Mouse (Mus musculus): ENCODE results near the gene Adcy7. TPM values are rescaled to one million over a fixed set of nuclear protein-coding genes. Genes with fewer than 3 reads are reported as not detected.

Adcy7 gene
- polyA plus RNA-seq, 1 experiment from 2014 or later, result 2.7 TPM

DNA sequence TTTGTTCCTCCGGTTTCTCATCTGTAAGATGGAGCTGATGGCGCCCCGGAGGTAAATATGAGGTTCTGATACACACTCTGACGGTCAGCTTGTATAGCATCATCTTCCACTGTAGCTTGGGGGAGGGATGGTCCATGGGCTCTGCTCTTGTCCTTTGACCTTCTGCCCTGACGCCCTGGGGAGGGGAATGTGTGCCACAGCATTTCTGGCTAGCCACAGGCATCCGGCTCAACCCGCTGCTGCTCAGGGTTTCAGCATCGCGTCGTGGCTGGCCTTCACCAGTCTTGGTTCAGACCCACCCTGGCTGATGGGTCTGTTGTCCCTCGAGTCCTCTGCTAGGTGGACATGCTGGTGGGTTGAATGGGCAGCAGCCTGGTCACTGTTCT, 19.1 kb downstream of the Adcy7 start:
- Histone ChIP-seq H3K9me3 (no peaks in the 10 kb centered on the region), H3K27ac (no peak overlapping the region), H3K36me3 (no peaks in the 10 kb centered on the region), H3K27me3 (replicated peaks) (no peaks in the 10 kb centered on the region), H3K9ac (no peak overlapping the region), H3K4me2 (replicated peaks) (no peak overlapping the region), H3K4me3 (no peak overlapping the region), H3K4me1 (no peaks in the 10 kb centered on the region)
- WGBS, result 91% methylated on average over 11 of the region's 11 CpGs
- ATAC-seq (ENCODE audit: low FRiP score, low read depth), result no peak

DNA sequence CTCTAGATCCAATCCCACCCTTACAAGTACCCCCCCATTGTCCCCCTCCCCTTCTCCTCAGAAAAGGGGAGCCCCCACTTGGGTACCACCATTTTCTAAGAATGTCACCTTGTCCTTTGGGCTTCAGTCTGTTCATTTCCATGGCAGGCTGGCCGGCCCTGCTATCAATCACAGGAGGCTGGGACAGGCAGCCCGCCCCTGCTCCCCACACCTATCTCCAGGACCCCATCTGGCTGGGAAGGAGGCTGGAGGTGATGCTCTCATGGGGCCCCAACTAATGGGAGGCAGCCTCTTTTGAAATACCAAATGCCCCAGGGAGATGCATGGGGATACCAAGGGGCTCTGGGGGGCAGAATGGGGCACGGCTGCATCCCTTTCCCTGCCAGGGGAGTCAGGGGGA, 20.7 kb downstream of the Adcy7 start:
- H3K4me2 ChIP-seq (replicated peaks), result no peak overlapping the region
- no peaks in the 10 kb centered on the region for H3K4me1 ChIP-seq
- no peaks in the 10 kb centered on the region for H3K36me3 ChIP-seq
- 82% methylated on average over 3 of the region's 3 CpGs for WGBS
- ATAC-seq (ENCODE audit: low FRiP score, low read depth), result no peak
- no peaks in the 10 kb centered on the region for H3K27me3 ChIP-seq (replicated peaks)
- no peak overlapping the region for H3K4me3 ChIP-seq
- no peak overlapping the region for H3K27ac ChIP-seq
- H3K9ac ChIP-seq, result no peak overlapping the region
- no peaks in the 10 kb centered on the region for H3K9me3 ChIP-seq

GRCm38 (mm10) chr8:88293590-88294356, 21.6 kb downstream of the Adcy7 start:
- WGBS, result 90% methylated on average over 9 of the region's 9 CpGs
- no peak for ATAC-seq (ENCODE audit: low FRiP score, low read depth)

GRCm38 (mm10) chr8:88294977-88295376, 22.8 kb downstream of the Adcy7 start:
- H3K9me3 ChIP-seq, result no peaks in the 10 kb centered on the region
- ATAC-seq (ENCODE audit: low FRiP score, low read depth), result no peak
- no peaks in the 10 kb centered on the region for H3K36me3 ChIP-seq
- no peaks in the 10 kb centered on the region for H3K4me1 ChIP-seq
- no peaks in the 10 kb centered on the region for H3K27me3 ChIP-seq (replicated peaks)
- H3K4me2 ChIP-seq (replicated peaks), result no peak overlapping the region
- no peak overlapping the region for H3K9ac ChIP-seq
- WGBS, result 78% methylated on average over 2 of the region's 2 CpGs
- no peak overlapping the region for H3K4me3 ChIP-seq
- no peak overlapping the region for H3K27ac ChIP-seq

More at GRCm38 (mm10) chr8:88293590-88294356, 21.6 kb downstream of the Adcy7 start:
- Histone ChIP-seq H3K4me1 (no peaks in the 10 kb centered on the region), H3K9me3 (no peaks in the 10 kb centered on the region), H3K9ac (no peak overlapping the region), H3K36me3 (no peaks in the 10 kb centered on the region), H3K4me2 (replicated peaks) (no peak overlapping the region), H3K27ac (no peak overlapping the region), H3K27me3 (replicated peaks) (no peaks in the 10 kb centered on the region), H3K4me3 (no peak overlapping the region)

DNA sequence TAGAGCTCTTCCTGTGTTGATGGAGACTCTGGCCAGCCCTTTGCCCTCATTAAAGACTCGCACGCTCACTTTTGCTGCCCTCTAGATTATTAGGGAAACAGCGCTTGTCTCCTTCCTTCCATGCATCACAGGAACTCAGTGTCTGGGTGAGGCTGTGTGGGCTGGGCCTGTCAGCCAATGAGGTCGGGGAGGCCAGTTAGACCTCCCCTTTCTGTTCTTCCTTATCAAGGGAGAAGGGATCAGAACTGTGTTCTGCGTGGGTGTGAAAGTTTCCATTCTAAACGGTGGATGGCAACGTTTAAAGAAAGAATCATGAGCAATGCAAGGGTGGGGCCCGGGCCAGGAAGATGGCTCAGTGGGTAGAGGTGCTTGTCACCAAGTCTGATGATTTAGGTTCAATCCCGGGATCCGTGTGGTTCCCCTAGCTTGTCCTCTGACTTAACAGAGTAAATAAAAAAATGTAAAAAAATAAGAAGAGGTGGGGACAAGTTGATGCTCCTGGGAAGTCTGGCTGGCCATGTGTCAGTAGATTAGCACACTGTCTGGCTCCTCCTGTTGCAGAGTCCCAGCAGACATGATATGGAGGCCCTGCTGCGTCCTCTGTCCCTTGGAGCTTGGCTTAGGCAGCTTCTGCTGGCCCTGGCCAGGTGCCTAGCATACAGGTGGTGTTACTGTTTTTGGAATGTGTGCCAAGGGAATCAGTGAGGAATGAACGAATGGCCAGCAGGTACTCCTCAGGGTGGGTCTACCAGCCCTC, 26.0 kb downstream of the Adcy7 start:
- no peak overlapping the region for H3K27ac ChIP-seq
- H3K9ac ChIP-seq, result no peak overlapping the region
- no peaks in the 10 kb centered on the region for H3K27me3 ChIP-seq (replicated peaks)
- no peak for ATAC-seq (ENCODE audit: low FRiP score, low read depth)
- H3K9me3 ChIP-seq, result no peaks in the 10 kb centered on the region
- no peak overlapping the region for H3K4me3 ChIP-seq
- 69% methylated on average over 12 of the region's 12 CpGs for WGBS
- no peaks in the 10 kb centered on the region for H3K36me3 ChIP-seq
- peaks cover 8% of the 10 kb centered on the region for H3K4me1 ChIP-seq
- no peak overlapping the region for H3K4me2 ChIP-seq (replicated peaks)

DNA sequence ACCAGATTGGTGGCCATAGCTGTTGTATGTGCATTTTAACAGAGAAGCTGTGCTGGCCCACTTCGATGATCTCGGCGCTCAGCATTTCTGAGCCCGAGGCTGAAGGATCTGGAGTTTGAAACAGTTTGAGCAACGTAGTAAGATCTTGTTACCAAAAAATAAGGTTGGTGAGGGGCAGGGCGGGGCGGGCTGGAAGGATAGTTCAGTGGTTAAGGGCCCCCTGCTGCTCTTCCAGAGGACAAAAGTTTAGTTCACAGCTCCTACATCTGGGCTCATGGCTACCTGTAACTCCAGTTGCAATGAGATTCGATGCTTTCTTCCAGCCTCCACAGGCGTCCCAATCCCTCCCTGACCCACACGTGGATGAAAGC, 26.5 kb downstream of the Adcy7 start:
- no peaks in the 10 kb centered on the region for H3K27me3 ChIP-seq (replicated peaks)
- no peak overlapping the region for H3K4me2 ChIP-seq (replicated peaks)
- H3K9ac ChIP-seq, result no peak overlapping the region
- H3K9me3 ChIP-seq, result no peaks in the 10 kb centered on the region
- 91% methylated on average over 10 of the region's 10 CpGs for WGBS
- no peak overlapping the region for H3K27ac ChIP-seq
- H3K4me1 ChIP-seq, result peaks cover 8% of the 10 kb centered on the region
- no peak overlapping the region for H3K4me3 ChIP-seq
- no peaks in the 10 kb centered on the region for H3K36me3 ChIP-seq
- no peak for ATAC-seq (ENCODE audit: low FRiP score, low read depth)

GRCm38 (mm10) chr8:88299907-88300603, 27.9 kb downstream of the Adcy7 start:
- 77% methylated on average over 10 of the region's 10 CpGs for WGBS
- Histone ChIP-seq H3K4me2 (replicated peaks) (no peak overlapping the region), H3K9me3 (no peaks in the 10 kb centered on the region), H3K27me3 (replicated peaks) (no peaks in the 10 kb centered on the region), H3K36me3 (no peaks in the 10 kb centered on the region), H3K27ac (no peak overlapping the region), H3K9ac (no peak overlapping the region), H3K4me1 (peaks cover 8% of the 10 kb centered on the region), H3K4me3 (no peak overlapping the region)
- ATAC-seq (ENCODE audit: low FRiP score, low read depth), result no peak

DNA sequence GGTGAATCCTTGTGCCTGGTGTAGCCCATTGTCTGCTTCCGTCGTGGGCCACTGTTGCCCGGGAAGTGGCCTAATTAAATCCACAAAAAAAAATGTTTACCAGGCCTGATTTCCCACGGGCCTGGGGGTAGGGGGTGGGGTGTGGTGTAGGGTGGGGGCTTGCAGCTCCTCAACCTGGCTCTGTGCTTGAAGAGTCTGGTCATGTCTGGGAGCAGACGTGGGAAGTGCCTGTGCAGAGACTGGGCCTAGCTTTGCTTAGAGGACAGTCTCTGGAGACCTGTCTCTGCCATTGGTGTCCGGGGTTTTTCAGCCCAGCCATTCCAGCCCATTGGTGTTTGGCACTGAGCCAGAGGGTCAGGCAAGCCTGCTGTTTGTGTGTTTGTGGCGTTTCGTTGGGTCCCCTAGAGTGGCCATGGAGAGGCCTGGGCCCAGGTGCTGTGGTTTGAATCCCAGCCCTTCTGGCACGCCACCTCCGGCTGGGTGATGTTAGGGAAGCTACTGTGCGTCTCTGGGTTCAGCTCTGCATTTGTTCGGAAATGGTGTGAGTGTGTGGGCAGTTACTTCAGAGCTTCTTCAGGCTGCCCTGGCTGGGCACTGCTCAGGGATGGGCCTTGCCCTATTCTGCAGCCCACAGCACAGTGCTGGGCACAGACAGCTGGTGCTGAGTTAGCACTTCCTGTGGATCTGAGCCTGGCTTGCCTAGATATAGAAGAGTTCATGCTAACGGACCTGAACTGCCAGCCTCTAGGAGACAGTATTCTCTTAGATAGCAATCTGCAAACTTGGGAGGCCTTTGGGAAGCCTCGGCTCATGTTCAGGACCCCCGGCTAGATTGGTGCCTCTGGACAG, 29.6 kb downstream of the Adcy7 start:
- peak; percentile 56 for ATAC-seq (ENCODE audit: low FRiP score, low read depth)
- peaks cover 8% of the 10 kb centered on the region for H3K4me1 ChIP-seq
- H3K27me3 ChIP-seq (replicated peaks), result no peaks in the 10 kb centered on the region
- H3K9ac ChIP-seq, result no peak overlapping the region
- no peaks in the 10 kb centered on the region for H3K36me3 ChIP-seq
- no peak overlapping the region for H3K27ac ChIP-seq
- no peak overlapping the region for H3K4me2 ChIP-seq (replicated peaks)
- H3K4me3 ChIP-seq, result no peak overlapping the region
- H3K9me3 ChIP-seq, result no peaks in the 10 kb centered on the region
- WGBS, result 61% methylated on average over 15 of the region's 15 CpGs

DNA sequence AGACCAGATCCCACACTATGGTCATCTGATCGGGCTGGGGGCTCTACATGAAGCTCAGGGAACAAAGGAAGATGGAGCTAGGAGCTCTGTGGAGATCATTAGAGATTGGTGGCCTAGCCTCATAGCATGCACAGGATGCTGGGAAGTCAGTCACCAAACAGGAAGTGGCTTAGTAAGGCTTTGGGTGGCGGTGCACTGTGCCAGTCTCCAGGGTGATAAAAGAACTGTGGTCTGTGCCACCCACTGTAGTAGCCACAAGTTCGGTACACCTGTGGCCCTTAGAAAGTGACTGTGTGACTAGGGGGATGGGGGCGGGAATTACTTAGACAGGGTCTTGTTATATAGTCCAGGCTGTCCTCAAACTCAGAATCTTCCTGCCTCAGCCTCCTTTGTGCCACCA, 33.6 kb downstream of the Adcy7 start:
- Histone ChIP-seq H3K4me1 (peaks cover 8% of the 10 kb centered on the region), H3K9me3 (no peaks in the 10 kb centered on the region), H3K4me2 (replicated peaks) (no peak overlapping the region), H3K27ac (no peak overlapping the region), H3K27me3 (replicated peaks) (no peaks in the 10 kb centered on the region), H3K36me3 (no peaks in the 10 kb centered on the region), H3K9ac (no peak overlapping the region), H3K4me3 (no peak overlapping the region)
- 87% methylated on average over 4 of the region's 4 CpGs for WGBS
- no peak for ATAC-seq (ENCODE audit: low FRiP score, low read depth)

GRCm38 (mm10) chr8:88306511-88306910, 34.3 kb downstream of the Adcy7 start:
- 70% methylated on average over 14 of the region's 14 CpGs for WGBS
- Histone ChIP-seq H3K27me3 (replicated peaks) (no peaks in the 10 kb centered on the region), H3K4me2 (replicated peaks) (no peak overlapping the region), H3K27ac (no peak overlapping the region), H3K9ac (no peak overlapping the region), H3K9me3 (no peaks in the 10 kb centered on the region), H3K4me3 (no peak overlapping the region), H3K36me3 (no peaks in the 10 kb centered on the region), H3K4me1 (peaks cover 4% of the 10 kb centered on the region)
- no peak for ATAC-seq (ENCODE audit: low FRiP score, low read depth)

GRCm38 (mm10) chr8:88307736-88308135, 35.5 kb downstream of the Adcy7 start:
- no peak for ATAC-seq (ENCODE audit: low FRiP score, low read depth)
- H3K4me2 ChIP-seq (replicated peaks), result no peak overlapping the region
- H3K4me3 ChIP-seq, result no peak overlapping the region
- H3K9me3 ChIP-seq, result no peaks in the 10 kb centered on the region
- H3K36me3 ChIP-seq, result no peaks in the 10 kb centered on the region
- no peaks in the 10 kb centered on the region for H3K4me1 ChIP-seq
- no peak overlapping the region for H3K27ac ChIP-seq
- no peak overlapping the region for H3K9ac ChIP-seq
- WGBS, result 88% methylated on average over 4 of the region's 4 CpGs
- no peaks in the 10 kb centered on the region for H3K27me3 ChIP-seq (replicated peaks)
